Mouse (Mus musculus): ENCODE measurements around the gene Tab1. TPM values are rescaled to one million over a fixed set of nuclear protein-coding genes. Genes with fewer than 3 reads are reported as not detected.
A peak's percentile ranks its signal among the peaks of the same experiment; 100 is the strongest.

Gene Tab1
- polyA plus RNA-seq, 1 experiment: 53.8 TPM

- Histone ChIP-seq H3K4me3 (ENCODE audit: control insufficient read depth, insufficient read depth, low read length) (peak overlapping the region; percentile 10; the same call in 1 of the 2 replicates), H3K27me3 (ENCODE audit: control insufficient read depth, insufficient read depth, low read length) (no peaks in the 10 kb centered on the region; the same call in 1 of the 2 replicates), H3K27ac (ENCODE audit: control insufficient read depth, insufficient read depth, low read length) (peak overlapping the region; percentile 46; the same call in 1 of the 2 replicates), H3K36me3 (ENCODE audit: control insufficient read depth, insufficient read depth, low read length) (no peaks in the 10 kb centered on the region), H3K4me1 (replicated peaks; ENCODE audit: control insufficient read depth, insufficient read depth, low read length) (peaks cover 32% of the 10 kb centered on the region)
- TF ChIP-seq CTCF (IDR thresholded peaks at IDR 0.05; ENCODE audit: borderline replicate concordance, control insufficient read depth, extremely low read depth, insufficient read depth, low read length, poor library complexity) (no peak), POLR2A (IDR thresholded peaks at IDR 0.05; ENCODE audit: control insufficient read depth, extremely low read depth, insufficient read depth, low read length, poor library complexity) (no peak)
- 96% methylated on average over 10 of the region's 10 CpGs for WGBS
- no peak for DNase-seq
These were observed 36.5 kb upstream of the Tab1 start for GRCm38 (mm10) chr15:80096406-80096805.

- peak; percentile 39 for DNase-seq
- no peaks in the 10 kb centered on the region for H3K36me3 ChIP-seq (ENCODE audit: control insufficient read depth, insufficient read depth, low read length)
- peak overlapping the region; percentile 78 for H3K27ac ChIP-seq (ENCODE audit: control insufficient read depth, insufficient read depth, low read length)
- 20% methylated on average over 20 of the region's 20 CpGs for WGBS
- no peaks in the 10 kb centered on the region for H3K27me3 ChIP-seq (ENCODE audit: control insufficient read depth, insufficient read depth, low read length)
- peak overlapping the region; percentile 10 for H3K4me3 ChIP-seq (ENCODE audit: control insufficient read depth, insufficient read depth, low read length)
- peak; percentile 47; the same call in 1 of the 2 replicates for TF ChIP-seq CTCF (IDR thresholded peaks at IDR 0.05; ENCODE audit: borderline replicate concordance, control insufficient read depth, extremely low read depth, insufficient read depth, low read length, poor library complexity)
- no peak for TF ChIP-seq POLR2A (IDR thresholded peaks at IDR 0.05; ENCODE audit: control insufficient read depth, extremely low read depth, insufficient read depth, low read length, poor library complexity)
- peaks cover 24% of the 10 kb centered on the region for H3K4me1 ChIP-seq (replicated peaks; ENCODE audit: control insufficient read depth, insufficient read depth, low read length)
These were observed 35.7 kb upstream of the Tab1 start for GRCm38 (mm10) chr15:80096946-80097881.

- TF ChIP-seq CTCF (IDR thresholded peaks at IDR 0.05; ENCODE audit: borderline replicate concordance, control insufficient read depth, extremely low read depth, insufficient read depth, low read length, poor library complexity) (no peak), POLR2A (IDR thresholded peaks at IDR 0.05; ENCODE audit: control insufficient read depth, extremely low read depth, insufficient read depth, low read length, poor library complexity) (no peak)
These were observed 34.9 kb upstream of the Tab1 start for GRCm38 (mm10) chr15:80097999-80098461.

GRCm38 (mm10) chr15:80098809-80099208 lies 34.1 kb upstream of the Tab1 start:
- H3K27ac ChIP-seq (ENCODE audit: control insufficient read depth, insufficient read depth, low read length): no peak overlapping the region
- no peaks in the 10 kb centered on the region for H3K36me3 ChIP-seq (ENCODE audit: control insufficient read depth, insufficient read depth, low read length)
- TF ChIP-seq POLR2A (IDR thresholded peaks at IDR 0.05; ENCODE audit: control insufficient read depth, extremely low read depth, insufficient read depth, low read length, poor library complexity): no peak
- TF ChIP-seq CTCF (IDR thresholded peaks at IDR 0.05; ENCODE audit: borderline replicate concordance, control insufficient read depth, extremely low read depth, insufficient read depth, low read length, poor library complexity): no peak
- 31% methylated on average over 9 of the region's 9 CpGs for WGBS
- DNase-seq: no peak
- no peaks in the 10 kb centered on the region for H3K27me3 ChIP-seq (ENCODE audit: control insufficient read depth, insufficient read depth, low read length)
- no peak overlapping the region for H3K4me3 ChIP-seq (ENCODE audit: control insufficient read depth, insufficient read depth, low read length)
- H3K4me1 ChIP-seq (replicated peaks; ENCODE audit: control insufficient read depth, insufficient read depth, low read length): peaks cover 28% of the 10 kb centered on the region

More at GRCm38 (mm10) chr15:80097999-80098461, 34.9 kb upstream of the Tab1 start:
- Histone ChIP-seq H3K36me3 (ENCODE audit: control insufficient read depth, insufficient read depth, low read length) (no peaks in the 10 kb centered on the region), H3K4me3 (ENCODE audit: control insufficient read depth, insufficient read depth, low read length) (no peak overlapping the region), H3K27ac (ENCODE audit: control insufficient read depth, insufficient read depth, low read length) (0 out of 2 replicates have a peak overlapping the region, but pooled peaks have one; percentile 41), H3K27me3 (ENCODE audit: control insufficient read depth, insufficient read depth, low read length) (no peaks in the 10 kb centered on the region), H3K4me1 (replicated peaks; ENCODE audit: control insufficient read depth, insufficient read depth, low read length) (peaks cover 24% of the 10 kb centered on the region)
- DNase-seq: no peak
- 86% methylated on average over 8 of the region's 8 CpGs for WGBS

GRCm38 (mm10) chr15:80099477-80099876 lies 33.5 kb upstream of the Tab1 start:
- H3K27me3 ChIP-seq (ENCODE audit: control insufficient read depth, insufficient read depth, low read length): no peaks in the 10 kb centered on the region
- no peak for DNase-seq
- TF ChIP-seq POLR2A (IDR thresholded peaks at IDR 0.05; ENCODE audit: control insufficient read depth, extremely low read depth, insufficient read depth, low read length, poor library complexity) (no peak), CTCF (IDR thresholded peaks at IDR 0.05; ENCODE audit: borderline replicate concordance, control insufficient read depth, extremely low read depth, insufficient read depth, low read length, poor library complexity) (no peak)
- peaks cover 31% of the 10 kb centered on the region for H3K4me1 ChIP-seq (replicated peaks; ENCODE audit: control insufficient read depth, insufficient read depth, low read length)
- H3K4me3 ChIP-seq (ENCODE audit: control insufficient read depth, insufficient read depth, low read length): no peak overlapping the region
- H3K27ac ChIP-seq (ENCODE audit: control insufficient read depth, insufficient read depth, low read length): no peak overlapping the region
- H3K36me3 ChIP-seq (ENCODE audit: control insufficient read depth, insufficient read depth, low read length): no peaks in the 10 kb centered on the region
- 84% methylated on average over 3 of the region's 3 CpGs for WGBS

- H3K27me3 ChIP-seq (ENCODE audit: control insufficient read depth, insufficient read depth, low read length): no peaks in the 10 kb centered on the region
- no peak for DNase-seq
- H3K4me1 ChIP-seq (replicated peaks; ENCODE audit: control insufficient read depth, insufficient read depth, low read length): peaks cover 31% of the 10 kb centered on the region
- H3K27ac ChIP-seq (ENCODE audit: control insufficient read depth, insufficient read depth, low read length): no peak overlapping the region
- no peak overlapping the region for H3K4me3 ChIP-seq (ENCODE audit: control insufficient read depth, insufficient read depth, low read length)
- H3K36me3 ChIP-seq (ENCODE audit: control insufficient read depth, insufficient read depth, low read length): no peaks in the 10 kb centered on the region
- TF ChIP-seq POLR2A (IDR thresholded peaks at IDR 0.05; ENCODE audit: control insufficient read depth, extremely low read depth, insufficient read depth, low read length, poor library complexity) (no peak), CTCF (IDR thresholded peaks at IDR 0.05; ENCODE audit: borderline replicate concordance, control insufficient read depth, extremely low read depth, insufficient read depth, low read length, poor library complexity) (no peak)
- 91% methylated on average over 3 of the region's 3 CpGs for WGBS
These were observed 32.7 kb upstream of the Tab1 start for GRCm38 (mm10) chr15:80100196-80100595.

Measured in thymus, adult 2 months (tissue).